Mouse (Mus musculus) thymus, adult 2 months (tissue): Measurements from ENCODE around the gene Plxdc2.

Experiments
- CTCF ChIP-seq: fragments of 200-500 bp; IDR thresholded peaks from 2 replicates; pipeline ENCODE4 v1.5.1; 2012; ENCODE audit warnings: mild to moderate bottlenecking, control low read depth, low read length, moderate library complexity, borderline replicate concordance; ENCODE audit not compliant: control insufficient read depth, poor library complexity, insufficient read depth; ENCODE audit errors: extremely low read depth
- POLR2A ChIP-seq: fragments of 200-500 bp; IDR thresholded peaks from 2 replicates; pipeline ENCODE4 v1.6.1; 2012; ENCODE audit warnings: mild to moderate bottlenecking, low read length, control low read depth, moderate library complexity; ENCODE audit not compliant: control insufficient read depth, poor library complexity, insufficient read depth; ENCODE audit errors: extremely low read depth

- TF ChIP-seq CTCF (no peak), POLR2A (no peak)
These were observed 295.6 kb downstream of the Plxdc2 start for GRCm38 (mm10) chr2:16651713-16652112.
